8 mouse cellular contexts compared by ENCODE assay signal in genomic region chr6:54817266-54817767, GRCm38 (mm10). TPM values are rescaled to one million over a fixed set of nuclear protein-coding genes. Genes with fewer than 3 reads are reported as not detected.
A peak's percentile ranks its signal among the peaks of the same experiment; 100 is the strongest.
DNase-seq lines count a peak whose midpoint lies in the region; ATAC-seq and TF ChIP-seq lines count a peak whose summit lies in the region.

No protein-coding gene starts in this region.

- no peak for TF ChIP-seq EP300 in liver, postnatal 0 days (IDR thresholded peaks at IDR 0.05; ENCODE audit: low read depth)

- peak overlapping the region; percentile 94 for H3K27ac ChIP-seq in bone marrow macrophage, adult 2 months (ENCODE audit: insufficient read depth, low read depth, low read length)
- peak overlapping the region; percentile 94 for H3K27ac ChIP-seq in embryonic facial prominence, embryonic 15.5 days (replicated peaks)
- H3K27ac ChIP-seq in heart, embryonic 12.5 days (ENCODE audit: poor library complexity, severe bottlenecking): peak overlapping the region; percentile 99
- peak overlapping the region; percentile 97 for H3K27ac ChIP-seq in kidney, embryonic 15.5 days
- peak overlapping the region; percentile 98 for H3K27ac ChIP-seq in liver, postnatal 0 days (ENCODE audit: low read depth)
- peak overlapping the region; percentile 96 for H3K27ac ChIP-seq in neural tube, embryonic 12.5 days
- peak overlapping the region; percentile 98 for H3K27ac ChIP-seq in testis, adult 2 months (ENCODE audit: control insufficient read depth, insufficient read depth, low read depth, low read length)

- peak; percentile 74 to 78 for DNase-seq in CD8-positive naive resting alpha-beta T cell, adult 2 months (ENCODE audit: low read depth in 2 of 2, low spot score in 2 of 2)
- DNase-seq in liver, postnatal 0 days: peak; percentile 68

- TF ChIP-seq CTCF in bone marrow macrophage, adult 2 months (IDR thresholded peaks at IDR 0.05; ENCODE audit: low read depth, low read length): no peak
- peak; percentile 12; the same call in 1 of the 2 replicates for TF ChIP-seq CTCF in liver, postnatal 0 days (IDR thresholded peaks at IDR 0.05; ENCODE audit: low read depth)
- TF ChIP-seq CTCF in testis, adult 2 months (IDR thresholded peaks at IDR 0.05; ENCODE audit: control insufficient read depth, insufficient read depth, insufficient replicate concordance, low read depth, low read length): no peak

- peak overlapping the region; percentile 82 for H3K9ac ChIP-seq in embryonic facial prominence, embryonic 15.5 days
- H3K9ac ChIP-seq in heart, embryonic 12.5 days: peak overlapping the region; percentile 98
- peak overlapping the region; percentile 94 for H3K9ac ChIP-seq in kidney, embryonic 15.5 days
- peak overlapping the region; percentile 82 for H3K9ac ChIP-seq in liver, postnatal 0 days (replicated peaks)
- peak overlapping the region; percentile 89 for H3K9ac ChIP-seq in neural tube, embryonic 12.5 days

- no peaks in the 10 kb centered on the region for H3K9me3 ChIP-seq in embryonic facial prominence, embryonic 15.5 days (replicated peaks)
- H3K9me3 ChIP-seq in heart, embryonic 12.5 days (replicated peaks): no peaks in the 10 kb centered on the region
- no peaks in the 10 kb centered on the region for H3K9me3 ChIP-seq in kidney, embryonic 15.5 days (replicated peaks)
- no peaks in the 10 kb centered on the region for H3K9me3 ChIP-seq in liver, postnatal 0 days (ENCODE audit: low read length)
- no peaks in the 10 kb centered on the region for H3K9me3 ChIP-seq in neural tube, embryonic 12.5 days

- TF ChIP-seq POLR2A in bone marrow macrophage, adult 2 months (IDR thresholded peaks at IDR 0.05; ENCODE audit: borderline replicate concordance, low read depth, low read length): no peak
- peak; percentile 47; the same call in 1 of the 2 replicates for TF ChIP-seq POLR2A in testis, adult 2 months (IDR thresholded peaks at IDR 0.05; ENCODE audit: control insufficient read depth, low read depth, low read length)

- under 1% methylated on average over 39 of the region's 39 CpGs for WGBS in embryonic facial prominence, embryonic 15.5 days
- WGBS in heart, embryonic 12.5 days: 2% methylated on average over 39 of the region's 39 CpGs
- WGBS in kidney, embryonic 15.5 days: under 1% methylated on average over 22 of the region's 39 CpGs
- WGBS in liver, postnatal 0 days (ENCODE audit: insufficient replicate concordance): under 1% methylated on average over 24 of the region's 39 CpGs
- under 1% methylated on average over 37 of the region's 39 CpGs for WGBS in neural tube, embryonic 12.5 days

- H3K4me3 ChIP-seq in bone marrow macrophage, adult 2 months (ENCODE audit: insufficient read depth, low read length): peak overlapping the region; percentile 75
- H3K4me3 ChIP-seq in embryonic facial prominence, embryonic 15.5 days (replicated peaks): peak overlapping the region; percentile 86
- peak overlapping the region; percentile 96 for H3K4me3 ChIP-seq in heart, embryonic 12.5 days
- peak overlapping the region; percentile 88 for H3K4me3 ChIP-seq in kidney, embryonic 15.5 days (replicated peaks)
- peak overlapping the region; percentile 67 for H3K4me3 ChIP-seq in liver, postnatal 0 days (ENCODE audit: low read depth, low read length)
- H3K4me3 ChIP-seq in neural tube, embryonic 12.5 days: peak overlapping the region; percentile 83
- peak overlapping the region; percentile 90 for H3K4me3 ChIP-seq in testis, adult 2 months (ENCODE audit: control insufficient read depth, low read depth, low read length)

- peaks cover 40% of the 10 kb centered on the region for H3K4me1 ChIP-seq in bone marrow macrophage, adult 2 months (ENCODE audit: control insufficient read depth, insufficient read depth, low read length)
- H3K4me1 ChIP-seq in embryonic facial prominence, embryonic 15.5 days: peaks cover 23% of the 10 kb centered on the region
- H3K4me1 ChIP-seq in heart, embryonic 12.5 days (replicated peaks): peaks cover 17% of the 10 kb centered on the region
- H3K4me1 ChIP-seq in kidney, embryonic 15.5 days: peaks cover 30% of the 10 kb centered on the region
- H3K4me1 ChIP-seq in liver, postnatal 0 days (ENCODE audit: insufficient read depth): peaks cover 25% of the 10 kb centered on the region
- H3K4me1 ChIP-seq in neural tube, embryonic 12.5 days: peaks cover 15% of the 10 kb centered on the region
- H3K4me1 ChIP-seq in testis, adult 2 months (ENCODE audit: control insufficient read depth, insufficient read depth, low read length): peaks cover 3% of the 10 kb centered on the region; the same call in 1 of the 2 replicates

- peak overlapping the region; percentile 57 for H3K4me2 ChIP-seq in embryonic facial prominence, embryonic 15.5 days (replicated peaks)
- peak overlapping the region; percentile 75 for H3K4me2 ChIP-seq in heart, embryonic 12.5 days
- peak overlapping the region; percentile 68 for H3K4me2 ChIP-seq in kidney, embryonic 15.5 days
- H3K4me2 ChIP-seq in liver, postnatal 0 days (ENCODE audit: low read depth, low read length): peak overlapping the region; percentile 78
- H3K4me2 ChIP-seq in neural tube, embryonic 12.5 days (replicated peaks): peak overlapping the region; percentile 72

- H3K27me3 ChIP-seq in embryonic facial prominence, embryonic 15.5 days: no peaks in the 10 kb centered on the region
- no peaks in the 10 kb centered on the region for H3K27me3 ChIP-seq in heart, embryonic 12.5 days (replicated peaks)
- no peaks in the 10 kb centered on the region for H3K27me3 ChIP-seq in kidney, embryonic 15.5 days
- H3K27me3 ChIP-seq in liver, postnatal 0 days (ENCODE audit: insufficient read depth, low read length): no peaks in the 10 kb centered on the region
- H3K27me3 ChIP-seq in neural tube, embryonic 12.5 days (replicated peaks): no peaks in the 10 kb centered on the region
- H3K27me3 ChIP-seq in testis, adult 2 months (ENCODE audit: control insufficient read depth, insufficient read depth, low read length): no peaks in the 10 kb centered on the region

- H3K36me3 ChIP-seq in embryonic facial prominence, embryonic 15.5 days: no peaks in the 10 kb centered on the region
- no peaks in the 10 kb centered on the region for H3K36me3 ChIP-seq in heart, embryonic 12.5 days
- H3K36me3 ChIP-seq in kidney, embryonic 15.5 days: no peaks in the 10 kb centered on the region
- H3K36me3 ChIP-seq in liver, postnatal 0 days (replicated peaks; ENCODE audit: insufficient read depth, low read length): no peaks in the 10 kb centered on the region
- H3K36me3 ChIP-seq in neural tube, embryonic 12.5 days: no peaks in the 10 kb centered on the region
- no peaks in the 10 kb centered on the region for H3K36me3 ChIP-seq in testis, adult 2 months (ENCODE audit: control insufficient read depth, insufficient read depth, low read length)

- peak; percentile 12 for ATAC-seq in embryonic facial prominence, embryonic 15.5 days (ENCODE audit: insufficient number of reproducible peaks, low FRiP score, low TSS enrichment, low read depth)
- peak; percentile 52 for ATAC-seq in heart, embryonic 12.5 days (ENCODE audit: insufficient number of reproducible peaks, low FRiP score)
- ATAC-seq in kidney, embryonic 15.5 days (replicated peaks; ENCODE audit: low FRiP score): peak; percentile 61
- peak; percentile 26 for ATAC-seq in liver, postnatal 0 days
- ATAC-seq in neural tube, embryonic 12.5 days (ENCODE audit: low FRiP score, low read depth): peak; percentile 56

RNA-seq across cellular contexts. Expression of gene Znrf2, which starts 0.6 kb away (rescaled TPM):
- polyA plus RNA-seq in bone marrow macrophage, adult 2 months (2012; ENCODE audit: insufficient read depth, insufficient read length, missing spikeins): 104 and 108 TPM in 2 replicates
- polyA plus RNA-seq in embryonic facial prominence, embryonic 15.5 days (2015; fragmentation: Nextera tagmentation; extraction: Ambion mirVana): 3.9 and 4.5 TPM in 2 replicates
- 3.0 and 3.1 TPM in 2 replicates for polyA plus RNA-seq in heart, embryonic 12.5 days (2016; fragmentation: Nextera tagmentation; extraction: Ambion mirVana)
- 4.1 and 4.3 TPM in 2 replicates for polyA plus RNA-seq in kidney, embryonic 15.5 days (2015; fragmentation: Nextera tagmentation; extraction: Ambion mirVana)
- 4.4 and 4.9 TPM in 2 replicates for polyA plus RNA-seq in liver, postnatal 0 days (2015; fragmentation: Nextera tagmentation; extraction: Ambion mirVana)
- 4.4 and 4.7 TPM in 2 replicates for polyA plus RNA-seq in neural tube, embryonic 12.5 days (2016; fragmentation: Nextera tagmentation; extraction: Ambion mirVana)
- 13.6 and 17.6 TPM in 2 replicates for polyA plus RNA-seq in testis, adult 2 months (2012; rRNA removed)

Comparison
In these comparisons a context has a peak if more than half of its experiments do, and no peak if none do; other contexts are left out.
1. Peak in every context shown above with its lines: DNase-seq, ATAC-seq, H3K4me3 ChIP-seq and H3K27ac ChIP-seq.